Mouse (Mus musculus) testis, postnatal 10 days (tissue): Measurements from ENCODE around the gene Magee1.
A peak's percentile ranks its signal among the peaks of the same experiment; 100 is the strongest.
"Not testable (repeated sequence)": the region's sequence is repeated elsewhere in the genome, so short reads cannot be mapped to it uniquely, and the experiment has no call there.

ENCODE experiments used
- DNase-seq: peaks from one replicate; pipeline ENCODE4 v3.0.0; 2021; ENCODE audit warnings: low spot score

Gene Magee1

DNA sequence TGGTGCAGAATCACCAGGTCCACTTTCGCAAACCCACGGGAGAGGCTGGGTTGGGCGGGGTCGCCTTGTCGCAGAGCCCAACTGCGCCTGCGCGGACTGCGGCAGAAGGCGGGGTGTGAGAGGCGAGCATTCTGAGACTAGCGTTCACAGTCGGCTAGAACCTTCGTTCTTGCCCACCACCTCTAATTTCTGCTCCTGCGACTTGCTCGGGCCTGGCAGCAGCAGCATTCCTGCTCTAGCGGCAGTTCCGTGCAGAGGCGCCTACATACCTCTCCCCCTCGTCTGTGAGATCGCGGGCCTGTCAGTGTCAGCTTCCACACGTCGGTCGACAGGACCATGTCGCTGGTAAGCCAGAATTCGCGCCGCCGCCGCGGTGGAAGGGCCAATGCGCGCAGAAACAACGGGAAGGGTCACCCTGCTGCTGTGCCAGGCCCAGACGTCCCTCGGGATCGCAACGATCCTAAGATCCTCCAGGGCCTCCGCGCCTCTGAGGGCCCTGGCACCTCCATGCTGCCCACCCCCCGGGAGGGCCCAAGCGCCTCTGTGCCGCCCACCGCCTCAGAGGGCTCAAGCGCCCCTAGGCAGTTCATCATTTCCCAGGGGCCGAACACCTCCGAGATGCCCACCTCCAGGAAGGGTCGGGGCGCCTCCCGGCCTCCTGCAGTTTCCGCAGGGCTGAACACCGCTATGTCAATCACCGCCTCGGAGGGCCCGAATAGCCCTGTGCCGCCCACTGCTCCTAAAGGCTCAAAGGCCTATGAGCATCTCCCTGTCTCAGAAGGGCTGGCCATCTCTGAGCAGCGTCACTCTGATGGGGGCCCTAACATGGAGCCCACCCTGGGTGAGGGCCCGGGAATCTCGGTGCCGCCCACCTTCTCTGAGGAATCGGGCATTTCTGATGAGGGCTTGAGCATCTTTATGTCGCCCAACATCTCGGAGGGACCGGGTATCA, at the start of gene Magee1:
Magee1 (plus strand) TSS at position 104 of the 952 bp plus-strand sequence.
- DNase-seq = peak; percentile 75

- no peak for DNase-seq
These were observed 41.0 kb upstream of the Magee1 start for GRCm38 (mm10) chrX:105079151-105079550.

DNA sequence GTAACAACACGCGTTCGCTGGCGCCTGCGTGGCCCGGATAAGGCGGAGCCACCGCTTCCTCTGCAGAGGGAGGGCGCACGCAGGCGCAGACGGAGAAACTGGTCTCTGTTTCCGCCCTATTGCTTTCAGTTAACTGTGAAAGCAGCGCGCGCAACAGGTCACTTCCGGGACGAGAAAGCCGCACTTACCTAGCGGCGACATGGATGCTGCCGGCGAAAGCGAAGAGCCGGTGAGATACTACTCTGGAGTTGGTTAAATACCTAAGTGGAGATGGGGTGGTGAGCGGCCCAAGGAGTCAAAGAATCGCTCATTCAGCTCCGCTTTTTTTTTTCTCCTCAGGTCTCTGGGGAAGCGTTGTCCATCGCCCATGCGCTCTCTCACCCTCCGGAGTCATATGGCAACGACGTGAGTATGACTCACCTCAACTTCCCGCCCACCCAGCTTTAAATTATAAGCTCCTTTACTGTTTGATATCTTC, 40.5 kb upstream of the Magee1 start, which contains the start of gene Pbdc1:
Pbdc1 (plus strand) TSS at position 142 of the 478 bp plus-strand sequence.
- DNase-seq = peak; percentile 89

- DNase-seq = no peak
These were observed 40.1 kb upstream of the Magee1 start for GRCm38 (mm10) chrX:105080096-105080495.

DNA sequence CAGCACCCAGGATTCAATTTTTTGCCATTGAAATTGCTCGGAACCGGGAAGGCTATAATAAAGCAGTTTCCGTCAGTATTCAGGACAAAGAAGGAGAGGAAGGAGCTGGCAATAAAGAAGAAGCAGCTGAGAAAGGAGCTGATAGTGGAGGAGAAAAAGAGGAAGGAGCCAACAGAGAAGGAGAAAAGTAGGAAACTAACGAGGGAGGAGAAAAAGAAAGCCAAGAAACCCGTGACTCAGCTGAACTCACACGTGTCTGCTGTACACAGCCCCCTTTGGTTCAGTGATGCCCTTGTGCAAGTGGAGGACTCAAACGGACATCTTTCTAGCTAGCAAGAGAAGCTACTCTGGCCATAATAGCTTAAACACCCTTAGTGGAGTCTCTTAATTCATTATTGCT, 37.2 kb upstream of the Magee1 start:
- DNase-seq = not testable (repeated sequence)

DNA sequence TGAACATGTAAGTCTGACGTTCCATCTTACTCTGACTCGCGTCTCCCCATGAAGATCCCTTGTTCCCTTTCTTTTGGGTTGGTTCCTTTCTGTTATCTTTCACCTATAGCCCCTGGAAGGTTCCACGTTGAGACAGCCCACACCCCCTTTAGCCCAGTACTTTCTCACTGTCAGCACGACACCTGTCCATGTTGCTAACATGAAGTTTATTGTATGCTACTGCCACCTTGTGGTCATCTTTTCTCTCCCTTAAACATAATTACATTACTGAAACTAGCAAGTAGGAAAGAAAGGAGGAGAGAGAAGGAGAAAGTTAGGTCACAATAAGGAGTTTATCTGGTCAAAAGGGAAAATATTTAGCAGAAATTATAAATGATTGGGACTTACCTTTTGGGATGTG, 16.0 kb upstream of the Magee1 start:
- DNase-seq = no peak

GRCm38 (mm10) chrX:105114994-105115393, 5.2 kb upstream of the Magee1 start:
- no peak for DNase-seq

- DNase-seq = peak; percentile 82
These were observed 1.2 kb downstream of the Magee1 start for GRCm38 (mm10) chrX:105121227-105121865.

DNA sequence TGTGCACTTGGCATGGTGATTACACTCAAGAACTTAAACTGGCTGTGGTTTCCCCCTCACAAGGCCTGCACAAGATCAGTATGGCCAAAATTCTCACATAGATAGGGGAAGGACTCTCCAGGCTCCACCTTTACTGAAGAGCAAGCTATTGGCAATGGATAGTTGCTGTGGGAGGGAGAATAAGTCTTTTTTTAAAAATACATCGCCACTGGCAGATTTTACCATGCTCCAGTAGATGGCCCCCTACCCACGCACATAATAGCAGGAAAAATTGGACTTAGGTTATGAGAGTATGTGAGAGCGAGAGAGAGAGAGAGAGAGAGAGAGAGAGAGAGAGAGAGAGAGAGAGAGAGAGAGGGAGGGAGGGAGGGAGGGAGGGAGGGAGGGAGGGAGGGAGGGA, 4.7 kb downstream of the Magee1 start:
- DNase-seq = no peak

- no peak for DNase-seq
These were observed 31.8 kb downstream of the Magee1 start for GRCm38 (mm10) chrX:105151872-105152461.

- DNase-seq = not testable (repeated sequence)
These were observed 44.8 kb downstream of the Magee1 start for GRCm38 (mm10) chrX:105165007-105165406.

DNA sequence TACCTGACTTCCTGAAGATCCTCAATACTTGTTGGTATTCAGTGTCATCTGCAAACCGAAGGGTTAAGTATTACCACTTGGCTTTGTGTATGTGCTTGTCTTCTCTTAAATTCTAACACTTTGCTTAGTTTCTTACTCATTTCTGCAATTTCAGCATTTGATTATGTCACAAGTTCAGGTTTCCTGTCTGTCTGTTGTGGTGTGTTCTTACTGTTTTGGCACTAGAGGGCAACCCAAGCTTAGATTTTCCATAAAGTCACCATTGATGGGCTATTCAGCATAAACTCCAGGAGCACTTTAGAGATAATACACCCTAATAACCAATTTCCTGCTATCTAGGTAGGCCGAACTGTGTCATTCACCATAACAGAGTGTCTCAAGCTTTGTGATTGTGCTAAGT, 47.0 kb downstream of the Magee1 start:
- no peak for DNase-seq
